Mouse (Mus musculus) CH12.LX (cell line): ENCODE results near the gene Slain1. TPM values are rescaled to one million over a fixed set of nuclear protein-coding genes. Genes with fewer than 3 reads are reported as not detected.
A peak's percentile ranks its signal among the peaks of the same experiment; 100 is the strongest.

Source experiments
- DNase-seq: peaks from one replicate; pipeline ENCODE4 v3.0.0-alpha.2; 2013; ENCODE audit errors: extremely low read depth
- H3K27ac ChIP-seq: 2 replicates; pipeline ENCODE4 v1.5.1; 2012; ENCODE audit warnings: low read depth, mild to moderate bottlenecking, control low read depth, moderate library complexity; ENCODE audit not compliant: insufficient read depth
- H3K27me3 ChIP-seq: replicated peaks from 2 replicates; pipeline ENCODE3; 2012; ENCODE audit warnings: inconsistent platforms
- H3K36me3 ChIP-seq, 2 experiments: replicated peaks in 1 of 2; 2 replicates each; pipeline versions ENCODE3 to v1.6.1; 2012; ENCODE audit warnings: inconsistent platforms in 1 of 2, low read length in 1 of 2, mild to moderate bottlenecking in 1 of 2, mixed read lengths in 1 of 2, moderate library complexity in 1 of 2; ENCODE audit not compliant: control insufficient read depth in 1 of 2, insufficient read depth in 1 of 2
- H3K4me1 ChIP-seq, 2 experiments: 2 replicates each; pipeline ENCODE4 v1.6.1; 2012; ENCODE audit warnings: inconsistent platforms in 1 of 2, moderate library complexity in 1 of 2; ENCODE audit not compliant: insufficient read depth in 2 of 2, control insufficient read depth in 1 of 2
- H3K4me2 ChIP-seq: 2 replicates; pipeline ENCODE4 v1.6.1; 2012; ENCODE audit warnings: low read depth, mild to moderate bottlenecking, control low read depth; ENCODE audit not compliant: poor library complexity, insufficient read depth, severe bottlenecking
- H3K4me3 ChIP-seq, 3 experiments: fragments of 150-350 bp in 1 of 3; sonication (generic) in 1 of 3; replicated peaks in 1 of 3; 2 replicates each; pipeline versions ENCODE3 to v1.5.1; 2011 to 2012; ENCODE audit warnings: low read depth in 2 of 3, low read length in 2 of 3, mild to moderate bottlenecking in 2 of 3, moderate library complexity in 2 of 3, control low read depth in 1 of 3, improper control_type of control experiment in 1 of 3, inconsistent platforms in 1 of 3, mixed read lengths in 1 of 3; ENCODE audit not compliant: poor library complexity in 1 of 3
- H3K79me2 ChIP-seq: replicated peaks from 2 replicates; pipeline ENCODE4 v1.6.1; 2012; ENCODE audit warnings: mild to moderate bottlenecking, moderate library complexity; ENCODE audit not compliant: control insufficient read depth, poor library complexity, insufficient read depth, severe bottlenecking; ENCODE audit errors: extremely low read depth
- H3K9ac ChIP-seq: 2 replicates; pipeline ENCODE4 v1.6.1; 2012; ENCODE audit warnings: low read depth, mild to moderate bottlenecking, control low read depth, moderate library complexity; ENCODE audit not compliant: insufficient read depth
- H3K9me3 ChIP-seq: replicated peaks from 2 replicates; pipeline ENCODE3; 2012; ENCODE audit warnings: low read length, inconsistent platforms, mixed read lengths
- BHLHE40 ChIP-seq: IDR thresholded peaks from 2 replicates; pipeline ENCODE4 v1.6.1; 2011; ENCODE audit warnings: mild to moderate bottlenecking, low read depth, low read length, improper control_type of control experiment
- CHD1 ChIP-seq: IDR thresholded peaks from 2 replicates; pipeline ENCODE4 v1.6.1; 2012; ENCODE audit warnings: low read depth, low read length, improper control_type of control experiment, inconsistent platforms
- CTCF ChIP-seq, 2 experiments: IDR thresholded peaks in 1 of 2; conservative IDR thresholded peaks in 1 of 2; 2 replicates each; pipeline ENCODE4 v1.5.1; 2011 to 2012; ENCODE audit warnings: low read depth in 2 of 2, low read length in 2 of 2, improper control_type of control experiment in 1 of 2, inconsistent platforms in 1 of 2, mild to moderate bottlenecking in 1 of 2, moderate library complexity in 1 of 2
- JUN ChIP-seq: IDR thresholded peaks from 2 replicates; pipeline ENCODE4 v1.6.1; 2011; ENCODE audit warnings: low read depth, mild to moderate bottlenecking, low read length, improper control_type of control experiment, moderate library complexity; ENCODE audit not compliant: insufficient read depth
- JUND ChIP-seq: conservative IDR thresholded peaks from 2 replicates; pipeline ENCODE4 v1.6.1; 2011; ENCODE audit warnings: low read depth, low read length, improper control_type of control experiment
- MAX ChIP-seq: IDR thresholded peaks from 2 replicates; pipeline ENCODE4 v1.6.1; 2011; ENCODE audit warnings: low read length, improper control_type of control experiment
- MXI1 ChIP-seq: IDR thresholded peaks from 2 replicates; pipeline ENCODE4 v1.6.1; 2011; ENCODE audit warnings: mild to moderate bottlenecking, low read depth, low read length, improper control_type of control experiment
- NRF1 ChIP-seq: IDR thresholded peaks from 2 replicates; pipeline ENCODE4 v1.6.1; 2014; ENCODE audit warnings: low read depth, mild to moderate bottlenecking, inconsistent platforms, low read length, improper control_type of control experiment, moderate library complexity
- RAD21 ChIP-seq: IDR thresholded peaks from 2 replicates; pipeline ENCODE4 v1.6.1; 2011; ENCODE audit warnings: low read depth, mild to moderate bottlenecking, low read length, improper control_type of control experiment, moderate library complexity
- TCF12 ChIP-seq: IDR thresholded peaks from 2 replicates; pipeline ENCODE4 v1.6.1; 2014; ENCODE audit warnings: low read depth, mild to moderate bottlenecking, inconsistent platforms, low read length, improper control_type of control experiment
- UBTF ChIP-seq: IDR thresholded peaks from 2 replicates; pipeline ENCODE4 v1.6.1; 2012; ENCODE audit warnings: low read depth, mild to moderate bottlenecking, inconsistent platforms, low read length, improper control_type of control experiment, moderate library complexity
- USF2 ChIP-seq: conservative IDR thresholded peaks from 2 replicates; pipeline ENCODE4 v1.6.1; 2011; ENCODE audit warnings: low read depth, low read length, improper control_type of control experiment
- ZC3H11A ChIP-seq: IDR thresholded peaks from 2 replicates; pipeline ENCODE4 v1.6.1; 2012; ENCODE audit warnings: low read depth, mild to moderate bottlenecking, inconsistent platforms, low read length, improper control_type of control experiment
- ZKSCAN1 ChIP-seq: IDR thresholded peaks from 2 replicates; pipeline ENCODE4 v1.6.1; 2012; ENCODE audit warnings: low read depth, inconsistent platforms, low read length, improper control_type of control experiment, borderline replicate concordance
- ZMIZ1 ChIP-seq: IDR thresholded peaks from 2 replicates; pipeline ENCODE4 v1.6.1; 2012; ENCODE audit warnings: low read depth, mild to moderate bottlenecking, inconsistent platforms, low read length, improper control_type of control experiment
- dilution Hi-C: fragments of 300-500 bp; cut with MboI; formaldehyde crosslinking; loops from 2 replicates; pipeline ENCODE4 v1.14.3; 2020; ENCODE audit warnings: low sequenced_read_pairs; ENCODE audit not compliant: extremely low pct_unique_long_range_greater_than_20kb, extremely low pct_ligation_motif_present
- in situ Hi-C: fragments of 300-500 bp; cut with MboI; formaldehyde crosslinking; loops from 3 replicates; pipeline ENCODE4 v1.14.3; 2019; ENCODE audit warnings: low sequenced_read_pairs, low pct_ligation_motif_present, low pct_unique_long_range_greater_than_20kb, mixed read lengths
- polyA plus RNA-seq: library from polyadenylated mRNA; unstranded; fragments of >175 nt; gene quantifications from 2 replicates; pipeline ENCODE4 v1.2.1, GENCODE M21; 2012; ENCODE audit warnings: low read depth; ENCODE audit not compliant: insufficient read length
- total RNA-seq, 2 experiments: library from RNA; depleted of rRNA; stranded (reverse); fragments of 300-350 nt in 1 of 2; fragments of >200 nt in 1 of 2; gene quantifications; 2 replicates each; pipeline ENCODE4 v1.2.3; 2012 to 2014

The Slain1 gene
- total and polyA plus RNA-seq, 3 experiments: 13.1 to 15.9 (median 13.6) TPM

DNA sequence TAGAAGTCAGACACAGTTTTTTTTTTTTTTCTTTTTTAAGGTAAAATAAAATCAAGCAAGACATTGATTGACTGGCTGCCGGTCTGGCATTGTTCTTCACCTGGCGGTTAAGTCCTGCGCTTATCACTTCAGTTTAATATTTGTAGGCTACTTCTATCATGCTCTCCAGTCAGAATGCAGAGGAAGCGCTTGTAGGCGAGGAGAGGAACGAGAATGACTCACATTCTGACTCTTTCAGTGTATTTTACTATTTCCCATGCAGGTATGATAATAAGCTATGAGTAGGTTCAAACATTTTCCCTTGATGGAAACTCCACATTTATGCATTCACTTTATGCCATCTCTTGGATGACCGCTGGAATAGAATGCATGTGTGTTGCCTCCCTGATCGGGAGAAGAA, 17.0 kb downstream of the Slain1 start:
- H3K36me3 ChIP-seq: peaks cover 0 to 24% of the 10 kb centered on the region in 2 experiments
- no peaks in the 10 kb centered on the region for H3K27me3 ChIP-seq
- H3K27ac ChIP-seq: no peak overlapping the region
- H3K4me1 ChIP-seq: peaks cover 29 to 44% of the 10 kb centered on the region in 2 experiments
- dilution Hi-C loops (no loop called here), in situ Hi-C loops (no loop called here)
- H3K9me3 ChIP-seq: peaks cover 4% of the 10 kb centered on the region
- no peak overlapping the region for H3K9ac ChIP-seq
- TF ChIP-seq MAX: no peak
- no peak for TF ChIP-seq CHD1
- 0 out of 2 replicates have a peak, but pooled peaks have one; percentile 8 for TF ChIP-seq BHLHE40
- DNase-seq: no peak
- peak overlapping the region; percentile 41; the same call in 1 of the 2 replicates for H3K4me2 ChIP-seq
- no peaks in the 10 kb centered on the region; the same call in 1 of the 2 replicates for H3K79me2 ChIP-seq
- no peak overlapping the region for H3K4me3 ChIP-seq

DNA sequence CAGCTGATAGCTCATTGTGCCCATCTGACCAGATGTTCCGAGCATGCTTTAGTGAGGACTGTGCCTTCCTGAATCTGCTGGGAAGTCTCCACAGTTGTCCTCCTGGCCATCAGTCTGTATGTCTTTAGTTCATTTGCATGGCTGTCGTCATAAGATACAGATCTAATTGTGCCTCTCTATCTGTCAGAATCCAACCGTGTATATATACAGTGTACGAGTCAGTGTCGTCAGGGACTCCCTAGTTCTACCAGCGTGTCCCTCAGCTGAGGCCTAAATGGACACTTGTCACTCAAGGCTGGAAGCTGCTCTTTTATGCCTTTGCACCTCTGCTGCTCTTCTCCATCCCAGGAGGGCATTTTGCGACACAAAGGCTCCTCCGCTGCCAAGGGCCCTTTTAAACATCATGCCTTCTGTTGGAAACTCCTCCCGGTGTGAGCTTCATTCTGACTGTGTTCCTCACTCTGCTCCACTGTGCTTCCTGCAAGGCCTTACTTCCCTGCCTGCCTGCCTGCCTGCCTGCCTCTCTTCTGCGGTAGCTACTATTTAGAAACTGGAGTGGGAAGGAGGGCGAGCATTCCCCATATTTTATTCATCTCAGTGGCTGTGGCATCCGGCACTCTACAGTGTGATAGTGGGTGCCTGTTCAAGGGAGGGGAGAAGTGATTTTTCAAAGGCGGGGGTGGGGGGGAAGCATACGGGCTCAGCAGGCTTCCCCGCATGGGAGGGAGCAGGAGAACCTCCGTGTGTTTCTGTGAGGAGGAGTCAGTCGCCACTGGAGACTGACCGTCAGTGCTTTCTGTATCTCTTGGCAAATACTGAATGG, 29.6 kb downstream of the Slain1 start:
- no peak for TF ChIP-seq USF2
- TF ChIP-seq RAD21: no peak
- TF ChIP-seq MXI1: no peak
- TF ChIP-seq JUND: no peak
- TF ChIP-seq NRF1: no peak
- TF ChIP-seq MAX: no peak
- no peak for TF ChIP-seq CTCF (conservative IDR thresholded peaks at IDR 0.05 in 1 of 2, IDR thresholded peaks at IDR 0.05 in 1 of 2; ENCODE audit: low read depth in 2 of 2, low read length in 2 of 2)
- TF ChIP-seq ZKSCAN1: no peak
- TF ChIP-seq JUN: no peak
- no peak for TF ChIP-seq UBTF
- no peak for TF ChIP-seq BHLHE40
- TF ChIP-seq TCF12: no peak
- no peak for TF ChIP-seq ZC3H11A
- no peak for TF ChIP-seq ZMIZ1
- dilution Hi-C loops: no loop called here

More for the DNA sequence above, 29.6 kb downstream of the Slain1 start:
- Histone ChIP-seq H3K4me2 (peak overlapping the region; percentile 62), H3K4me1 (peaks cover 8 to 29% of the 10 kb centered on the region in 2 experiments; a peak in 3 of 4 replicates), H3K27me3 (no peaks in the 10 kb centered on the region), H3K9me3 (no peaks in the 10 kb centered on the region), H3K36me3 (peaks cover 0 to 2% of the 10 kb centered on the region in 2 experiments), H3K9ac (peak overlapping the region; percentile 23), H3K27ac (no peak overlapping the region), H3K79me2 (no peaks in the 10 kb centered on the region; the same call in 1 of the 2 replicates), H3K4me3 (peak overlapping the region in 1 of 3 experiments; percentile 12)
- no peak for DNase-seq
- in situ Hi-C loops: loop anchor here (25.0 kb wide), 2 partner anchors 317 to 617 kb away; partner anchors contain the start of gene Cln5
